In genomic region chr2:59660891-59661805, GRCm38 (mm10) we compare ENCODE assay signal across 14 mouse cellular contexts. TPM values are rescaled to one million over a fixed set of nuclear protein-coding genes. Genes with fewer than 3 reads are reported as not detected.
DNase-seq lines count a peak whose midpoint lies in the region; ATAC-seq and TF ChIP-seq lines count a peak whose summit lies in the region.
"Had no signal": no experiment of that assay in that cellular context is flagged by ENCODE, and none has a peak within 500 bp of the region (broad histone marks: within the 10 kb centered on the region; RNA-seq: fewer than 3 reads in every experiment).

No protein-coding gene starts in this region.

- H3K4me2 ChIP-seq in kidney, embryonic 16.5 days (replicated peaks; ENCODE audit: low read depth, low read length) = 0 out of 2 replicates have a peak overlapping the region, but pooled peaks have one; percentile 8
- no peak overlapping the region for H3K4me2 ChIP-seq in embryonic facial prominence, embryonic 11.5 days (ENCODE audit: low read depth, low read length)
- H3K4me2 ChIP-seq: liver, embryonic 12.5 days had no signal

- H3K9ac ChIP-seq in kidney, embryonic 16.5 days (replicated peaks; ENCODE audit: low read length) = no peak overlapping the region
- no peak overlapping the region for H3K9ac ChIP-seq in embryonic facial prominence, embryonic 11.5 days (replicated peaks; ENCODE audit: low read length)
- H3K9ac ChIP-seq: liver, embryonic 12.5 days had no signal

- no peaks in the 10 kb centered on the region for H3K9me3 ChIP-seq in kidney, embryonic 16.5 days (ENCODE audit: low read length)
- H3K9me3 ChIP-seq in embryonic facial prominence, embryonic 11.5 days (replicated peaks; ENCODE audit: control insufficient read depth, low read length) = no peaks in the 10 kb centered on the region
- H3K9me3 ChIP-seq in limb, embryonic 10.5 days (replicated peaks) = no peaks in the 10 kb centered on the region
- H3K9me3 ChIP-seq: liver, embryonic 12.5 days had no signal

- DNase-seq in gastrocnemius, adult 2 months = no peak
- no peak for DNase-seq in gastrocnemius, adult 18-20 months (ENCODE audit: low spot score)
- DNase-seq in kidney, postnatal 36 days = no peak
- no peak for DNase-seq in embryonic facial prominence, embryonic 11.5 days (ENCODE audit: low spot score)
- no peak for DNase-seq in limb, embryonic 10.5 days (ENCODE audit: low spot score)
- no peak for DNase-seq in right cerebral cortex, postnatal 36 days (ENCODE audit: low spot score in 2 of 2)
- DNase-seq in MN1 (ENCODE audit: low spot score) = no peak
- DNase-seq: adrenal gland, postnatal 36 days; kidney, postnatal 14 days; midbrain, embryonic 14.5 days; right cerebral cortex, postnatal 25 days had no signal

- H3K4me1 ChIP-seq in kidney, embryonic 16.5 days (ENCODE audit: insufficient read depth, low read length) = peaks cover 53% of the 10 kb centered on the region
- 0 out of 2 replicates have a peak, but pooled peaks cover 3% of the 10 kb centered on the region for H3K4me1 ChIP-seq in embryonic facial prominence, embryonic 11.5 days (ENCODE audit: control insufficient read depth, insufficient read depth, low read length)
- peaks cover 42% of the 10 kb centered on the region for H3K4me1 ChIP-seq in limb, embryonic 10.5 days

- intact Hi-C loops in gastrocnemius, adult 2 months (cut with DNase I) = no loop called here

- H3K27ac ChIP-seq in gastrocnemius, adult 2 months = peak overlapping the region; percentile 49; the same call in 1 of the 2 replicates
- H3K27ac ChIP-seq in kidney, embryonic 16.5 days (ENCODE audit: low read length) = peak overlapping the region; percentile 77
- no peak overlapping the region for H3K27ac ChIP-seq in embryonic facial prominence, embryonic 11.5 days (replicated peaks; ENCODE audit: low read depth, low read length)
- peak overlapping the region; percentile 2; the same call in 1 of the 2 replicates for H3K27ac ChIP-seq in limb, embryonic 10.5 days
- H3K27ac ChIP-seq: liver, embryonic 12.5 days had no signal

- H3K4me3 ChIP-seq in gastrocnemius, adult 2 months = no peak overlapping the region
- no peak overlapping the region for H3K4me3 ChIP-seq in kidney, embryonic 16.5 days (ENCODE audit: low read length)
- no peak overlapping the region for H3K4me3 ChIP-seq in embryonic facial prominence, embryonic 11.5 days (ENCODE audit: low read depth, low read length)
- H3K4me3 ChIP-seq in limb, embryonic 10.5 days = no peak overlapping the region
- H3K4me3 ChIP-seq: liver, embryonic 12.5 days had no signal

- no peak for TF ChIP-seq CTCF in gastrocnemius, adult 2 months (IDR thresholded peaks at IDR 0.05)

- no peaks in the 10 kb centered on the region for H3K36me3 ChIP-seq in kidney, embryonic 16.5 days (ENCODE audit: insufficient read depth, low read length)
- H3K36me3 ChIP-seq in embryonic facial prominence, embryonic 11.5 days (replicated peaks; ENCODE audit: control insufficient read depth, insufficient read depth, low read depth, low read length) = no peaks in the 10 kb centered on the region
- peaks cover 35% of the 10 kb centered on the region for H3K36me3 ChIP-seq in limb, embryonic 10.5 days
- H3K36me3 ChIP-seq: liver, embryonic 12.5 days had no signal

- peak; percentile 24; the same call in 1 of the 2 replicates for ATAC-seq in kidney, embryonic 16.5 days (ENCODE audit: low FRiP score, low TSS enrichment)
- peak; percentile 65 for ATAC-seq in embryonic facial prominence, embryonic 11.5 days (replicated peaks; ENCODE audit: insufficient number of reproducible peaks, low FRiP score, low TSS enrichment, low read depth)
- ATAC-seq: liver, embryonic 12.5 days; Patski had no signal

- no peaks in the 10 kb centered on the region for H3K27me3 ChIP-seq in kidney, embryonic 16.5 days (ENCODE audit: insufficient read depth, low read length)
- no peaks in the 10 kb centered on the region for H3K27me3 ChIP-seq in embryonic facial prominence, embryonic 11.5 days (ENCODE audit: control insufficient read depth, insufficient read depth, low read length)
- H3K27me3 ChIP-seq in limb, embryonic 10.5 days (ENCODE audit: low read depth, poor library complexity, severe bottlenecking) = no peaks in the 10 kb centered on the region
- H3K27me3 ChIP-seq: liver, embryonic 12.5 days; Patski had no signal

- 34% methylated on average over 16 of the region's 16 CpGs for WGBS in kidney, embryonic 16.5 days
- WGBS in embryonic facial prominence, embryonic 11.5 days = 54% methylated on average over 16 of the region's 16 CpGs
- 40% methylated on average over 16 of the region's 16 CpGs for WGBS in limb, embryonic 10.5 days

RNA-seq across cellular contexts. Expression of gene Tanc1, which starts 49.3 kb away (rescaled TPM):
- total RNA-seq in gastrocnemius, adult 2 months (2021) = 1 to 10 TPM; 6.3 to 8.7 TPM
- total RNA-seq in gastrocnemius, adult 18-20 months (2021) = 1 to 10 TPM; 4.8 to 6.6 TPM
- 52.3 and 64.2 TPM in 2 replicates for polyA plus RNA-seq in kidney, embryonic 16.5 days (2015; fragmentation: Nextera tagmentation; extraction: Ambion mirVana)
- polyA plus RNA-seq in embryonic facial prominence, embryonic 11.5 days (2014; fragmentation: Nextera tagmentation; extraction: Ambion mirVana) = 20.6 and 22.7 TPM in 2 replicates
- 65.4 and 85.4 TPM in 2 replicates for polyA plus RNA-seq in limb, embryonic 10.5 days (2016; fragmentation: Nextera tagmentation; extraction: Ambion mirVana)
